Mouse (Mus musculus) embryonic facial prominence, embryonic 15.5 days (tissue): ENCODE measurements at regions not wholly inside any gene's neighbourhood (a gene's known extent, or its start where the extent isn't known, plus 50 kb on each side); places are given as distances from the start of the nearest gene placed in this dataset.

Experiments used
- ATAC-seq: fragments of 200-750 bp; cut with Nextera tagmentation; 2 replicates; pipeline ENCODE4 v1.8.0; 2017; ENCODE audit warnings: low read depth, moderate TSS enrichment; ENCODE audit not compliant: insufficient number of reproducible peaks, low FRiP score, low TSS enrichment
- H3K27ac ChIP-seq: fragments of 300-500 bp; sonication (generic); replicated peaks from 2 replicates; pipeline ENCODE4 v1.5.1; 2015; ENCODE audit warnings: mild to moderate bottlenecking, inconsistent platforms
- H3K27me3 ChIP-seq: fragments of 300-500 bp; sonication (generic); 2 replicates; pipeline ENCODE4 v1.6.1; 2015; ENCODE audit warnings: inconsistent platforms
- H3K36me3 ChIP-seq: fragments of 300-500 bp; sonication (generic); 2 replicates; pipeline ENCODE4 v1.6.1; 2015; ENCODE audit warnings: mild to moderate bottlenecking, inconsistent platforms
- H3K4me1 ChIP-seq: fragments of 300-500 bp; sonication (generic); 2 replicates; pipeline ENCODE4 v1.6.1; 2015; ENCODE audit warnings: inconsistent platforms
- H3K4me2 ChIP-seq: fragments of 300-500 bp; sonication (generic); replicated peaks from 2 replicates; pipeline ENCODE4 v1.6.1; 2015; ENCODE audit warnings: mild to moderate bottlenecking, inconsistent platforms
- H3K4me3 ChIP-seq: fragments of 300-500 bp; sonication (generic); replicated peaks from 2 replicates; pipeline ENCODE4 v1.5.1; 2015; ENCODE audit warnings: mild to moderate bottlenecking, inconsistent platforms
- H3K9ac ChIP-seq: fragments of 300-500 bp; sonication (generic); 2 replicates; pipeline ENCODE4 v1.6.1; 2015; ENCODE audit warnings: inconsistent platforms
- H3K9me3 ChIP-seq: fragments of 300-500 bp; sonication (generic); replicated peaks from 2 replicates; pipeline ENCODE4 v1.6.1; 2016; ENCODE audit warnings: inconsistent platforms
- WGBS: fragments of 180-500 bp; shearing (Covaris S2); methylation state at CpG from one replicate; pipeline ENCODE4 v1.1.7; 2015; 5-methylcytosine and 5-hydroxymethylcytosine counted together

GRCm38 (mm10) chr6:100517662-100518061 lies 153.3 kb downstream of the Shq1 start:
- 68% methylated on average over 6 of the region's 6 CpGs for WGBS
- Histone ChIP-seq H3K4me1 (peaks cover 25% of the 10 kb centered on the region), H3K27me3 (peaks cover 2% of the 10 kb centered on the region; the same call in 1 of the 2 replicates), H3K9me3 (no peaks in the 10 kb centered on the region), H3K27ac (no peak overlapping the region), H3K9ac (no peak overlapping the region), H3K4me3 (no peak overlapping the region), H3K4me2 (no peak overlapping the region), H3K36me3 (no peaks in the 10 kb centered on the region)
- no peak for ATAC-seq

GRCm38 (mm10) chr6:100512676-100513075 lies 158.3 kb downstream of the Shq1 start:
- Histone ChIP-seq H3K36me3 (no peaks in the 10 kb centered on the region), H3K4me2 (no peak overlapping the region), H3K27me3 (no peaks in the 10 kb centered on the region), H3K4me1 (peaks cover 15% of the 10 kb centered on the region), H3K4me3 (no peak overlapping the region), H3K27ac (no peak overlapping the region), H3K9me3 (no peaks in the 10 kb centered on the region), H3K9ac (no peak overlapping the region)
- ATAC-seq, result no peak
- 52% methylated on average over 4 of the region's 4 CpGs for WGBS

- H3K4me2 ChIP-seq, result no peak overlapping the region
- H3K9me3 ChIP-seq, result no peaks in the 10 kb centered on the region
- no peak for ATAC-seq
- no peak overlapping the region for H3K27ac ChIP-seq
- 66% methylated on average over 4 of the region's 4 CpGs for WGBS
- H3K36me3 ChIP-seq, result no peaks in the 10 kb centered on the region
- no peaks in the 10 kb centered on the region for H3K27me3 ChIP-seq
- H3K4me3 ChIP-seq, result no peak overlapping the region
- no peak overlapping the region for H3K9ac ChIP-seq
- H3K4me1 ChIP-seq, result peaks cover 11% of the 10 kb centered on the region
Observed at GRCm38 (mm10) chr6:100510676-100511075, 160.3 kb downstream of the Shq1 start.

- Histone ChIP-seq H3K27me3 (no peaks in the 10 kb centered on the region), H3K9me3 (no peaks in the 10 kb centered on the region), H3K36me3 (no peaks in the 10 kb centered on the region), H3K4me3 (no peak overlapping the region), H3K4me1 (peaks cover 42% of the 10 kb centered on the region), H3K4me2 (no peak overlapping the region), H3K27ac (no peak overlapping the region), H3K9ac (no peak overlapping the region)
- ATAC-seq, result no peak
- 57% methylated on average over 15 of the region's 15 CpGs for WGBS
Observed at GRCm38 (mm10) chr6:100505506-100506247, 165.3 kb downstream of the Shq1 start.

DNA sequence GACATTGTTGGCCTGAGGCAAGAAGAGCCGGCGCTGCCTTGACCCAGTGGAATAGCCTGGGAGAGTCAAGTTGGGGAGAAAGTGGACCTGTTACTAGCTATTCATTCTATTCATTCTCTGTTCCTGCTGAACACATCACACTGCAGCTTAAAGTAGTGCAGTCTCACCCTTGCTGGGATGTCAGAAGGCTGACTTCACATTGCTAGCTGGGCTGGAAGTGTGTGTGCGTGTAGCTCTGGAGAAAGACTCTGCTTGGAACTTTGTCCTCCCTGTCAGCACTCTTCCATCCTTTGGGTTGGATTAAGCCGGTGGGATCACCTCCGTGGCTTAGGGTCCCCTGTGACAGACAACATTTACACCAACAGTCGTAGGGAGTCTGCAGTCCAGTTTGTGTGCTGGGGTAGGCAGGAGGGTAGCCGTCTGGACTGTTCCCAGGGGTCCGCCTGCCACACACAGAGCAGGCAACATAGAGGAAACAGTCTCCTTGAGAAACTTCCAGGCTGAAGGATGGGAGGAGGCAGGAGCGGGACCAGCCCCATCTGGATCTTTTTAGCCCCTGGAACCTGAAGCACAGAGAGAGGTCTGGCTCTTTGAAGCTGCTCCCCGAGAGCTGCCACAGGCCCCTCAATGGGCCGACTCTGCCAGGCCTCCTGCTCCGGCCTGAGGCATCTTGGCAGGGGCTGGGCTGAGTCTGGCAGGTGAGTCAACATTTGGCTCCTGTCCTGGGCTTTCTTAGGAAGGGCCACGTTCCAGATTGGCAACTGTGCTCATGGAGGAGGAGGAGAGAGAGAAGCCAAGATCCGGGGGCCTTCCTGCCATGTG lies 167.8 kb downstream of the Shq1 start:
- Histone ChIP-seq H3K4me3 (no peak overlapping the region), H3K9ac (no peak overlapping the region), H3K27me3 (no peaks in the 10 kb centered on the region), H3K4me2 (0 out of 2 replicates have a peak overlapping the region, but pooled peaks have one; percentile 6), H3K9me3 (no peaks in the 10 kb centered on the region), H3K36me3 (no peaks in the 10 kb centered on the region), H3K27ac (peak overlapping the region; percentile 74), H3K4me1 (peaks cover 44% of the 10 kb centered on the region)
- 28% methylated on average over 13 of the region's 14 CpGs for WGBS
- peak; percentile 84 for ATAC-seq

DNA sequence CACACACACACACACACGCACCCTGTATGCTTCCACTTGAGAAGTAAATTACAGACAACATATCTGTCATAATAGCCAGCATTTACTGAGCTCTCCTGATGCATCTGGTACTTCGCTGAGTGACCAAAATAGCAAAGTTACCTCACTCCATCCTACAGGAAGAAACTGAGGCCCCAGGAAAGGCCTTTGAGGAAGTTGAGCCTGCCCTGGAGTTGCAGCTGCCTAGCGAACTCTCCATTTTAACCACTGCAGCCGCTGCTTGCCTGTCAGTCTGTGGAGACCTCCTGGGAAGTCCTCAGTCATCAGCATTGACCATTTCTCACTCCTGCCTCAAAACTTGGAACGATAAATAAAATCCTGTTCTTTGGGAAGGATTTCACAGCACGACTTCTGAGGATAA lies 168.8 kb downstream of the Shq1 start:
- no peaks in the 10 kb centered on the region for H3K27me3 ChIP-seq
- H3K4me1 ChIP-seq, result peaks cover 44% of the 10 kb centered on the region
- no peaks in the 10 kb centered on the region for H3K36me3 ChIP-seq
- no peak overlapping the region for H3K4me3 ChIP-seq
- H3K27ac ChIP-seq, result peak overlapping the region; percentile 74
- no peak for ATAC-seq
- H3K9me3 ChIP-seq, result no peaks in the 10 kb centered on the region
- H3K9ac ChIP-seq, result no peak overlapping the region
- H3K4me2 ChIP-seq, result no peak overlapping the region
- WGBS, result 41% methylated on average over 6 of the region's 6 CpGs

DNA sequence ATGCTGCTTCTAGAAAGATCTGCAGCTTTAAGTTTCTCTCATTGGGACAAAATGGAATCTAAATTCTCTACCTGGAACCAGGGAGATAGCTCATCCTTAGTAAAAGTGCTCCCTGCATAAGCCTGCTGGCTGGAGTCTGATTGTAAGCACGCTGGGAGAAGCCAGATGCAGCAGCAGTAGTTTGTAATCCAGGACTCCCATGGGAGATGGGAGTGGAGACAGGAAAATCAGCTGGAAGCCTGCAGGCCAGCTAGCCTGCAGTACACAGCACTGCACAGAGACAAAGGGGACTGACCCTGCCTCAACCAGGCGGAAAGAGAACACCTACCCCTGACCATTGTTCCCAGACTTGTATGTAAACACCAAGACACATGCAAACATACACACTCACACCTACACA lies 170.2 kb downstream of the Shq1 start:
- no peaks in the 10 kb centered on the region for H3K9me3 ChIP-seq
- no peak overlapping the region for H3K9ac ChIP-seq
- H3K27me3 ChIP-seq, result no peaks in the 10 kb centered on the region
- H3K27ac ChIP-seq, result no peak overlapping the region
- no peak overlapping the region for H3K4me3 ChIP-seq
- H3K4me2 ChIP-seq, result no peak overlapping the region
- no peaks in the 10 kb centered on the region for H3K36me3 ChIP-seq
- ATAC-seq, result no peak
- peaks cover 40% of the 10 kb centered on the region for H3K4me1 ChIP-seq
- 66% methylated on average over 2 of the region's 2 CpGs for WGBS

- no peaks in the 10 kb centered on the region for H3K9me3 ChIP-seq
- no peak overlapping the region for H3K27ac ChIP-seq
- no peak overlapping the region for H3K4me3 ChIP-seq
- H3K36me3 ChIP-seq, result no peaks in the 10 kb centered on the region
- no peak overlapping the region for H3K4me2 ChIP-seq
- H3K9ac ChIP-seq, result no peak overlapping the region
- WGBS, result 67% methylated on average over 8 of the region's 8 CpGs
- peaks cover 42% of the 10 kb centered on the region for H3K4me1 ChIP-seq
- H3K27me3 ChIP-seq, result no peaks in the 10 kb centered on the region
- no peak for ATAC-seq
Observed at GRCm38 (mm10) chr6:100500060-100500459, 170.9 kb downstream of the Shq1 start.

GRCm38 (mm10) chr6:100498861-100499271 lies 172.1 kb downstream of the Shq1 start:
- no peak overlapping the region for H3K9ac ChIP-seq
- WGBS, result 47% methylated on average over 4 of the region's 4 CpGs

DNA sequence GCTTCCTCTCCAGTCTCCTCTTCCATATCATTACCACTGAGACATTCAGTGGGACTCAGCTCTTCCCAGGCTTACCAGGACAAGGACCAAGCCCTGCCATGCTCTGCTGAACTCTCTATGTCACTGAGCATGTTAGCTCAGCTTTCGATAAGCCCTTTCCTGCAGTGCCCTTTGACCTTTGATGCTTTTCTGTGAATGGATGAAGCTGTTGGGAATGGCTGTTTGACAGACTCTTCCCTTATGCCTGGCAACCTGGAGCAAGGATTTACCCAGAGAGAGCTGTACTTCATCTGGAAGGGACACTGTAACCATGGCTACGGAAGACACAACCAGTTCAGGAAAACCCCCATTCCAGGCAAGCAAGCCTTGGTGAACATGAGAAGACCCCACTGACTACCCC lies 172.8 kb downstream of the Shq1 start:
- no peak overlapping the region for H3K27ac ChIP-seq
- no peaks in the 10 kb centered on the region for H3K27me3 ChIP-seq
- H3K9ac ChIP-seq, result no peak overlapping the region
- no peak for ATAC-seq
- H3K4me3 ChIP-seq, result no peak overlapping the region
- H3K4me1 ChIP-seq, result peaks cover 40% of the 10 kb centered on the region
- 79% methylated on average over 2 of the region's 2 CpGs for WGBS
- H3K4me2 ChIP-seq, result no peak overlapping the region
- H3K36me3 ChIP-seq, result no peaks in the 10 kb centered on the region
- H3K9me3 ChIP-seq, result no peaks in the 10 kb centered on the region

More at GRCm38 (mm10) chr6:100498861-100499271, 172.1 kb downstream of the Shq1 start:
- no peak for ATAC-seq
- no peak overlapping the region for H3K27ac ChIP-seq
- no peaks in the 10 kb centered on the region for H3K27me3 ChIP-seq
- H3K9me3 ChIP-seq, result no peaks in the 10 kb centered on the region
- peaks cover 47% of the 10 kb centered on the region for H3K4me1 ChIP-seq
- H3K4me2 ChIP-seq, result no peak overlapping the region
- H3K4me3 ChIP-seq, result no peak overlapping the region
- H3K36me3 ChIP-seq, result no peaks in the 10 kb centered on the region

- Histone ChIP-seq H3K36me3 (no peaks in the 10 kb centered on the region), H3K4me2 (no peak overlapping the region), H3K27me3 (no peaks in the 10 kb centered on the region)
Observed at GRCm38 (mm10) chr6:100496135-100496534, 174.8 kb downstream of the Shq1 start.

More at GRCm38 (mm10) chr6:100496135-100496534, 174.8 kb downstream of the Shq1 start:
- Histone ChIP-seq H3K27ac (no peak overlapping the region), H3K4me1 (peaks cover 23% of the 10 kb centered on the region), H3K9ac (no peak overlapping the region), H3K4me3 (no peak overlapping the region), H3K9me3 (no peaks in the 10 kb centered on the region)
- ATAC-seq, result no peak
